Mouse (Mus musculus): ENCODE results near the gene Tjap1. TPM values are rescaled to one million over a fixed set of nuclear protein-coding genes. Genes with fewer than 3 reads are reported as not detected.
A peak's percentile ranks its signal among the peaks of the same experiment; 100 is the strongest.

Tjap1 gene
- polyA plus RNA-seq, 1 experiment = 45.2 TPM

DNA sequence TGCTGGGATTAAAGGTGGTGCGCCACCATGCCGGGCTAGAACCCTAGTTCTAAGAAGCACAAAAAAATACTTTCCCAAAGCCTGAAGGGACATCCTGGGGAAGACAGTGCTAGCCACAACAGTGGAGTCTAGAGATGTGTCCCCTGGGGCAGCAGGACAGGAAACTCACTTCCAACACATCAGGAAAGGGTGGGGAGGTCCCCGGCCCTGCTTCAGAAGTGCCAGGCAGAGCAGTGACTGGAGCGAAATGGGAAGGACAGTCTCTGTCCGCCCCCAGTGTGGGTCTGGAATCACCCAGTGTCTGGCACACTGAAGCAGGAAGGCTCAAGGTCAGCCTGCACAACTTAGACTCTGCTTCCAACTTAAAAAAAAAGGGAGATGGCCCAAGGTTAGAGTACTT lies 10.2 kb downstream of the Tjap1 start:
- 53% methylated on average over 5 of the region's 5 CpGs for WGBS
- no peak for TF ChIP-seq CTCF (IDR thresholded peaks at IDR 0.05; ENCODE audit: insufficient read depth, low read length)
- TF ChIP-seq POLR2A (IDR thresholded peaks at IDR 0.05; ENCODE audit: borderline replicate concordance, extremely low read depth, low read depth, low read length) = no peak
- DNase-seq = no peak
- Histone ChIP-seq H3K4me3 (replicated peaks; ENCODE audit: extremely low read depth, low read depth, low read length) (no peak overlapping the region), H3K4me1 (ENCODE audit: control insufficient read depth, insufficient read depth, low read length) (no peaks in the 10 kb centered on the region)

DNA sequence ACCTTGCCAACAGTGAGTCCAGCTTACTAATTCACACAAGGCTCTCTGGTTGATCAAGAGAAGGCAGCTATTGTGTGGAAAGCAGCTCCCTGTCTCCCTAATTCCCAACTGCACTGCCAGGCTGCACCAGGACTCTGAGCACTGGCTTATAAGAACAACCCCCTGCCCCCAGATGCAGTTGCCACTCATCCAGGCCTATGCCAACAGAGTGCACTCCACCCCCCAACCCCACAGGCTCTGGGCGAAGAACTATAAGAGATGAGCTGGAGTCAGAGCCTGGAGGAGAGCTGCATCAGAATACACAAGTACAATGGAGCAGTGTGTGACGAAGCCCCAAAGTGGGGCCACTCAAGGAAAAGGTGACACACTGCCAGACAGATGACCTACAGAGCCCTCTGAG lies 10.8 kb downstream of the Tjap1 start:
- TF ChIP-seq POLR2A (IDR thresholded peaks at IDR 0.05; ENCODE audit: borderline replicate concordance, extremely low read depth, low read depth, low read length) (no peak), CTCF (IDR thresholded peaks at IDR 0.05; ENCODE audit: insufficient read depth, low read length) (no peak)
- no peak overlapping the region for H3K4me3 ChIP-seq (replicated peaks; ENCODE audit: extremely low read depth, low read depth, low read length)
- WGBS = 85% methylated on average over 2 of the region's 2 CpGs
- H3K4me1 ChIP-seq (ENCODE audit: control insufficient read depth, insufficient read depth, low read length) = no peaks in the 10 kb centered on the region
- DNase-seq = no peak

DNA sequence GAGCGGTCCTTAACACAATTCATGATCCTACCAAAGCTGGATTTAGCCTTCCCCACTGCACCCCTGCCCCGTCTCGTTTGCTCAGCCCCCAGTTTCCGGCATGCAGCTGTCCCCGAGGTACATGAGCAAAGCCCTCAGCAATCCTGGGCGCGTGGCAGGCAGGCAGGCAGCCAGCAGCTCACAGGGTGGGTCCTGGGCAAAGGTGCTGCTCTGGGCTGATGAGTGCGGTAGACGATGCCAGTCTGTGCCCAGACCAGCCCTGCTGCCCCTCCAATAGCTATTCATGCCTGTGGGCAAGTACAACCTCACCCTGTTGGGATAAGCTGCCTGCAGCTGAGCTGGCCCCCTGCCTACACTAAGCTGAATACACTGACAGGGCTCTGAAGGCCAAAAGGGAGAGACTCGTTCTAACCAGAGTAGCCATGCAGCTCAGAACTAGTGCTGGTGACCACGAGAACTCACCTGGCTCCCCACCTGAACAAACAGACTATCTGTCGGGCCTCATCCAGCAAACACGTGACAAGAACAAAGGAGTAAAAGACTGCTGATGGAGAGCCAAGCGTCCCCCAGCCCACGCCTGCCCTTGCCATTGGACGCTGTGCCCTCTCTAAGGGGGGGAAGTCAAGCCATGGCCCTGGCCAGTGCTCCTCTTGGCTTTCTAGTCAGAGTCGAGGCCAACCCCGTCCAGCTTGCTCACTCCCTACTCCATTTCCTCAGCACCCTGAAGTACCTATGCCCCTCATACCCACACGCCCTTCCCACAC lies 12.9 kb downstream of the Tjap1 start:
- no peak for DNase-seq
- TF ChIP-seq CTCF (IDR thresholded peaks at IDR 0.05; ENCODE audit: insufficient read depth, low read length) (no peak), POLR2A (IDR thresholded peaks at IDR 0.05; ENCODE audit: borderline replicate concordance, extremely low read depth, low read depth, low read length) (no peak)
- WGBS = 71% methylated on average over 19 of the region's 19 CpGs
- H3K4me3 ChIP-seq (replicated peaks; ENCODE audit: extremely low read depth, low read depth, low read length) = no peak overlapping the region
- no peaks in the 10 kb centered on the region for H3K4me1 ChIP-seq (ENCODE audit: control insufficient read depth, insufficient read depth, low read length)

DNA sequence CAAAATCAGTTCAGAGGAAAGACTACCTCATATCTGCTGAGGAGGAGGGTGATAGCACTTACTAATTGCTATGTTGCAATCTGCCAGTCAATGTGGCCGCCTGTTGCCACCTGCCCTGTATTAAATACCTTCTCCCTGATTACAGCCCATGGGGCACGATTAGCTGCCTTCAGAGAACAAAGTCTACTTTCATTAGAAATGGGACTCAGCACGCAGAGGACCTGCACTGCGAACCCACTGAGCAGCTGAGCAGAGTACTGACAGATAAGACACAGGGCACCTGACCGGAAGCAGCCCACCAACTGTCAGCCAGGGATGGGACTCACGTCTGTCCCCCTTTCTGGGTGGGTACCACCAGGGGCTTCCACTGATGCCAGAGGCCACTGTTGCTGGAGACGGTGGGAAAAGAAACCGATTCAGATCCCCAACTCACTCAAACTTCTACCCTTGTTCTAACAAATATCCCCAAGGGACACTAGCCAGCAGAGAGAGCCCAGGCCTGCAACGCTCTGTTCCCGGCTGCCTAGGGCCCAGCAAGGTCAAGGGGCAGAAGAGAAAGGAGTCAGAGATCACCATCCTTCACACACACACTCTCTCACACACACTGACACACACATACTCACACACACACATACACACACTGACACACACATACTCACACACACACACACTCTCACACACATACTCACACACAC lies 14.7 kb downstream of the Tjap1 start:
- TF ChIP-seq POLR2A (IDR thresholded peaks at IDR 0.05; ENCODE audit: borderline replicate concordance, extremely low read depth, low read depth, low read length) = no peak
- TF ChIP-seq CTCF (IDR thresholded peaks at IDR 0.05; ENCODE audit: insufficient read depth, low read length) = no peak
- Histone ChIP-seq H3K4me3 (replicated peaks; ENCODE audit: extremely low read depth, low read depth, low read length) (no peak overlapping the region), H3K4me1 (ENCODE audit: control insufficient read depth, insufficient read depth, low read length) (no peaks in the 10 kb centered on the region)
- DNase-seq = no peak
- 77% methylated on average over 10 of the region's 10 CpGs for WGBS

DNA sequence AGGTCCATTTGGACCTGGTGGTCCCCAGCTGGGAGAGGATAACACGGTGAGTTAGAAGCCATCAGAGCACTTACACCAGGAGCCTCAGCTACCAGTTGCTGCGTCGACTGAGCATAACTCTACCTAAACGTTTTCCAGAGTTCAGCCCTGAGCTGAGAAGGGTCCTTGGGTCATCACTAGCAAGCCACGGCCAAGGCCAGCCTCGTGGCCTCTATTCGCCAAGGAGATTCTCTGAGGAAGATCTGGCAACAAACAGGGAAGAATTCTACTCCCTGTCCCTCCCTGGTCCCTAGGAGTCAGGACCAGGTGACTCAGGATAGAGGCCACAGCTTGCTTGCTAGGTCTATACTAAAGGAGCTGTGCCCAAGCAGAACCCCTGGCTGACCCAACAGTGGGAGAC lies 15.3 kb downstream of the Tjap1 start:
- H3K4me3 ChIP-seq (replicated peaks; ENCODE audit: extremely low read depth, low read depth, low read length) = no peak overlapping the region
- H3K4me1 ChIP-seq (ENCODE audit: control insufficient read depth, insufficient read depth, low read length) = no peaks in the 10 kb centered on the region
- no peak for TF ChIP-seq POLR2A (IDR thresholded peaks at IDR 0.05; ENCODE audit: borderline replicate concordance, extremely low read depth, low read depth, low read length)
- no peak for TF ChIP-seq CTCF (IDR thresholded peaks at IDR 0.05; ENCODE audit: insufficient read depth, low read length)
- no peak for DNase-seq
- 83% methylated on average over 7 of the region's 7 CpGs for WGBS

DNA sequence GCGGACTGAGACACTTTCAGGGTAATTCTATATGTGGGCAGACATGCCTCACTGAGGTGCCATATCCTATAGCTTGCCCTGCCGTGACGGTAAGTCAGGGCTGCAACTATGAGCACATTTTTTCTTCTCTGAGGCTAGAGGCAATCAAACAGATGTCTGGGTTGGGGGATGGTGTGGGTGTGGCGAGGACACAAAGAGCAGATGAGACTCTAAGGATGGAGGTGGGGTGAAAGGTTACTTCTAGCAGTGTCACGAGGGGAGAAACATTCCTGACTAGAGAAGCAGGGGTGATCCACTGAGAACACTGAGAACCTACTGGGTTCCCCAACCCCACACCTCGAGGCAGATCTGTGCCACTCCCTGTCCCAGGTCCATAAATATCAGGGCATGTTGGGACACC lies 15.8 kb downstream of the Tjap1 start:
- TF ChIP-seq CTCF (IDR thresholded peaks at IDR 0.05; ENCODE audit: insufficient read depth, low read length) (no peak), POLR2A (IDR thresholded peaks at IDR 0.05; ENCODE audit: borderline replicate concordance, extremely low read depth, low read depth, low read length) (no peak)
- WGBS = 67% methylated on average over 6 of the region's 6 CpGs
- no peak for DNase-seq
- Histone ChIP-seq H3K4me1 (ENCODE audit: control insufficient read depth, insufficient read depth, low read length) (no peaks in the 10 kb centered on the region), H3K4me3 (replicated peaks; ENCODE audit: extremely low read depth, low read depth, low read length) (no peak overlapping the region)

DNA sequence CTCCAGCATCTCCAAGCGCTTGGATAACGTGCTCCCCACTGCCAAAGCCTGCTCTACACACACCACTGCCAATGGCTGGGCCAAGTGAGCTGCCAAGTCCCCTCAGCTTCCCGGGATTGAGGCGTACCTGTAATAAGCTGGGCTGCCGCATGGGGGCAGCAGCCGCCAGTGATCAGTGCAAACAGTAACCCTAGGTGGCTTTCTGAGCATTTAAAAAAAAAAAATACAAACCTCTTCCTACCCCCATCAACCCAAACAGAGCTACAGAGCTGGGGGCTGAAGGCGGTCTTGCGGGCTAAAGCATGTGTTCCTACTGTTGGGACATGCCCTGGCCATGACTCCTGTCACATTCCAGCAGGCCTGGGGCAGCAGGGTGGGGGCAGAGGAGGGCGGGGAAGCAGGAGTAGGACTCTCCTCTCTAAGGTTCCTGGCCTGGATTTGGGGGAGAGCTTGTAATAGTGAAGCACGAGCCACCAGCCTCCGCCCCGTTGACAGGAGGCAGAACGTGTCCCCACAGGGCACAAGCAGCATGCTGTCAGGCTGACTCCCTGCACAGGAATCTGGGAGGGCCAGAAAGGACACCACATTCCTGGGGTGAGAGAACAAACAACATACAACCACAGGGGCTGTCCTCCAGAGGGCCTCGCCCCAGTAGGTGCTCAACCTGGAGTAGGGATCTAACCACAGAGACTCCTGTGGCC lies 16.8 kb downstream of the Tjap1 start:
- 18% methylated on average over 14 of the region's 14 CpGs for WGBS
- peak; percentile 79 for DNase-seq
- Histone ChIP-seq H3K4me3 (replicated peaks; ENCODE audit: extremely low read depth, low read depth, low read length) (no peak overlapping the region), H3K4me1 (ENCODE audit: control insufficient read depth, insufficient read depth, low read length) (no peaks in the 10 kb centered on the region)
- TF ChIP-seq POLR2A (IDR thresholded peaks at IDR 0.05; ENCODE audit: borderline replicate concordance, extremely low read depth, low read depth, low read length) = no peak
- TF ChIP-seq CTCF (IDR thresholded peaks at IDR 0.05; ENCODE audit: insufficient read depth, low read length) = peak; percentile 85

DNA sequence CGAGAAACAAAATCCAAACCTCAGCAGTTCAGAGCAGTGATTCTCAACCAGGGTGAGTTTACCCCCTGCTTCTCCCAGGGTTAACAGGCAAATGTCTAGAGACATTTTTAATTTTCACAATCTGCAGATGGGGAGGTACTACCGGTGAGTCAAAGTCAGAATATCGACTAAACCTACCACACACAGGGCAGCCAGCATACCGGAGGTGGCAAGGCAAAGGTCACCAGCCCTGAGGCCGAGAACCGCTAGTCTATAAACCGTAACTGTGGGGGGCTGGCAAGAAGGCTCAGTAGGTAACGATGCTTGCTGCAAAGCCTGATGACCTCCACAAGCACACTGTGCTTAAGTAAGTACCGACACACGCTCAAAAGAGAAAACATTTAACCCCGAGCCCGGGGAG lies 17.3 kb downstream of the Tjap1 start:
- TF ChIP-seq POLR2A (IDR thresholded peaks at IDR 0.05; ENCODE audit: borderline replicate concordance, extremely low read depth, low read depth, low read length) (no peak), CTCF (IDR thresholded peaks at IDR 0.05; ENCODE audit: insufficient read depth, low read length) (no peak)
- no peaks in the 10 kb centered on the region for H3K4me1 ChIP-seq (ENCODE audit: control insufficient read depth, insufficient read depth, low read length)
- no peak for DNase-seq
- no peak overlapping the region for H3K4me3 ChIP-seq (replicated peaks; ENCODE audit: extremely low read depth, low read depth, low read length)
- 76% methylated on average over 12 of the region's 12 CpGs for WGBS

DNA sequence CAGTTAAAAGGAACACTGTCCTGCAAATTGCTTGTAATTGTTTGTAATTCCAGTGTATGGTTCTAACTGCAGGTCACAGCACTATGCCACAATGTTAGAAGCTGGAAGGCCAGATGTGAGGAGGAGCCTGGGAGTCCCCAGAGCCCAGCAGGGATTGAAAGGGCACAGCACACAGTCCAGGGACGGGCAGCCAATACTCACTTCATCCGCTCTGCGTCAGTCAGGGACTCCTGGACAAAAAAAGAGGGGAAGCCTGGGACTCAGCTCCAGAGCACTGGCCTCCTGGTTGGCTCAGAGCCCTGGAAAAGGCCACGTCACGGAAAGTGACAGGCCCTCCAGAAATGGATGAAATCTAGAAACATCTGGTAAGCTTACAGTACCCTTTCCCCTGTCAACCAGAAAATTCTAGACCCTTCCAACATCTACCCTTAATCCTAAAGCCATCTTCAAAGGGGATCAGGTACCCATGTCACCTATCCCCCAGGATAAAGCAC lies 20.6 kb downstream of the Tjap1 start:
- TF ChIP-seq CTCF (IDR thresholded peaks at IDR 0.05; ENCODE audit: insufficient read depth, low read length) (no peak), POLR2A (IDR thresholded peaks at IDR 0.05; ENCODE audit: borderline replicate concordance, extremely low read depth, low read depth, low read length) (no peak)
- DNase-seq = no peak
- WGBS = 79% methylated on average over 5 of the region's 5 CpGs
- Histone ChIP-seq H3K4me3 (replicated peaks; ENCODE audit: extremely low read depth, low read depth, low read length) (no peak overlapping the region), H3K4me1 (ENCODE audit: control insufficient read depth, insufficient read depth, low read length) (no peaks in the 10 kb centered on the region)

Data from lung, adult 2 months (tissue).